Mouse (Mus musculus): ENCODE data around the gene Slx4. TPM values are rescaled to one million over a fixed set of nuclear protein-coding genes. Genes with fewer than 3 reads are reported as not detected.

Slx4 gene
- polyA plus RNA-seq, 1 experiment: 26.5 TPM

DNA sequence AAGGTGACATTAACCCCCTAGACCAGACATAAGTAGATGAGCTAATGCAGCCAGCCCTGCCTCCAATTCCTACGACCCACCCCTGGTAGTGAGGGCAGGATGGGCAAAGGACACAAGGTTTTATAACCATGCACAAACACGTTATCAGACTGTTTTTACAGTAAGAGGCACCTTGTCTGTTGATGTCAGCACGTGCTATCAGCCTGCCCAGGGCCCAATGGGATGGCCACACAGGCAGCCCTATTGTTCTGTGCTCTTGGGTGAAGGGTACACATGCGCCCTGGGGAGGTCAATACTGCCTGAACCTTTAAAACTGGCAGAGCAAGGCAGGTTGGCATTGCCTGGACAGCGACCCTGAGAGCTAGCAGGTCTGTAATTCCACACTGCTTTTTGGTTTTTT lies 33.2 kb upstream of the Slx4 start, which contains the start of gene Dnase1:
Gene Dnase1 (plus strand): TSS at position 136 of the 400 bp plus-strand sequence.
- H3K27ac ChIP-seq (ENCODE audit: insufficient read depth, low read length): no peak within 1 kb of the TSS
- no peak for TF ChIP-seq POLR2A (IDR thresholded peaks at IDR 0.05; ENCODE audit: low read depth, low read length)
- TF ChIP-seq CTCF (IDR thresholded peaks at IDR 0.05; ENCODE audit: extremely low read depth, insufficient read depth, insufficient read length, insufficient replicate concordance): no peak

DNA sequence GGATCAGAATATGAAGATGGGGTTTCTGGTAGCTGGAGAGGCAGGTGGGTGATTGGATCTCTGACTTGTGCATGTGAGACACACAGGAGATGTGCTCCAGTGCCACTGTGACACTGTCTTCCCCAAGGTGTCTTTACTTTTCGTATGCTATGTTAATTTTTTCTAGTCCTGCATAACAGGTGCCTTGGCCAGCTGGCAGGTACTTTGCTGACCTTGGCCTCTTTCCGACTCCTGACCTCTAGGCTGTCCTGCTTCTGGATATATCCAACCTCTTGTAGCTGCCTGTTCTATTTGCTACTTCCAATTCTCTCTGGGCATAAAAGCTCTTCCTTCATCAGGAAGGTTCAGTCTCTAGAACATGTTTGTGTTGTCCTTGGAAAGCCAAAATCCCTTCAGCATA lies 32.0 kb upstream of the Slx4 start:
- H3K36me3 ChIP-seq (ENCODE audit: control insufficient read depth, insufficient read depth, low read length): peaks cover 19% of the 10 kb centered on the region
- peaks cover 5% of the 10 kb centered on the region; the same call in 1 of the 2 replicates for H3K4me1 ChIP-seq (ENCODE audit: control insufficient read depth, insufficient read depth, insufficient read length)
- H3K27ac ChIP-seq (ENCODE audit: insufficient read depth, low read length): no peak overlapping the region
- 41% methylated on average over 2 of the region's 2 CpGs for WGBS
- DNase-seq (ENCODE audit: low read depth in 1 of 2, low spot score in 2 of 2): no peak
- TF ChIP-seq CTCF (IDR thresholded peaks at IDR 0.05; ENCODE audit: extremely low read depth, insufficient read depth, insufficient read length, insufficient replicate concordance) (no peak), POLR2A (IDR thresholded peaks at IDR 0.05; ENCODE audit: low read depth, low read length) (no peak)
- H3K27me3 ChIP-seq (ENCODE audit: control insufficient read depth, insufficient read depth, low read length): no peaks in the 10 kb centered on the region
- H3K4me3 ChIP-seq (ENCODE audit: extremely low read depth, insufficient read depth, insufficient read length): no peak overlapping the region

More for the DNA sequence above, 33.2 kb upstream of the Slx4 start, which contains the start of gene Dnase1:
- Histone ChIP-seq H3K4me3 (ENCODE audit: extremely low read depth, insufficient read depth, insufficient read length) (no peak within 1 kb of the TSS), H3K36me3 (ENCODE audit: control insufficient read depth, insufficient read depth, low read length) (peaks cover 19% of the 10 kb centered on the region), H3K27me3 (ENCODE audit: control insufficient read depth, insufficient read depth, low read length) (no peaks in the 10 kb centered on the region), H3K4me1 (ENCODE audit: control insufficient read depth, insufficient read depth, insufficient read length) (peaks cover 5% of the 10 kb centered on the region; the same call in 1 of the 2 replicates)
- no peak for DNase-seq (ENCODE audit: low read depth in 1 of 2, low spot score in 2 of 2)
- 87% methylated on average over 5 of the region's 5 CpGs for WGBS

DNA sequence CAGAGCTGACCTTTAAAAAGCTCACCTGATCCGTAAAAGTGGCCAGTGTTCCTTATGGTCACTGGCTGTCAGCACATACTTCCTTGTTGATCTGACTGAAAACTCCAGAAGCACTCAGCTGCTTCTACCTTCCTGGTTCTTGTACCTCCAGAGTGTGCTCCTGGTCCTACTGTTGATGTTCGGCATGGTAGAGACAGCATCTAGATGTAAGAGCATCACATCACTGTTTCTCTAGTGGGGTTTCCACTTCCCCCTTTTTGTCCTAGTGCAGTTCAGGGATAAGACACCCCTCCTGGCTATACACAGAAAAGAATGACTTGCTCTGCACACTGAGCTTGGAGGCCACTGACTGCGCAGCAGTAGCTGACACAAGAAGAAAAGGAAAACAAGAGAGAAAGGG lies 30.9 kb upstream of the Slx4 start:
- H3K27me3 ChIP-seq (ENCODE audit: control insufficient read depth, insufficient read depth, low read length): no peaks in the 10 kb centered on the region
- 84% methylated on average over 3 of the region's 3 CpGs for whole genome bisulfite sequencing
- peaks cover 7% of the 10 kb centered on the region; the same call in 1 of the 2 replicates for H3K4me1 ChIP-seq (ENCODE audit: control insufficient read depth, insufficient read depth, insufficient read length)
- peaks cover 12% of the 10 kb centered on the region for H3K36me3 ChIP-seq (ENCODE audit: control insufficient read depth, insufficient read depth, low read length)
- DNase-seq (ENCODE audit: low read depth in 1 of 2, low spot score in 2 of 2): no peak
- H3K27ac ChIP-seq (ENCODE audit: insufficient read depth, low read length): no peak overlapping the region
- no peak overlapping the region for H3K4me3 ChIP-seq (ENCODE audit: extremely low read depth, insufficient read depth, insufficient read length)
- TF ChIP-seq CTCF (IDR thresholded peaks at IDR 0.05; ENCODE audit: extremely low read depth, insufficient read depth, insufficient read length, insufficient replicate concordance) (no peak), POLR2A (IDR thresholded peaks at IDR 0.05; ENCODE audit: low read depth, low read length) (no peak)

DNA sequence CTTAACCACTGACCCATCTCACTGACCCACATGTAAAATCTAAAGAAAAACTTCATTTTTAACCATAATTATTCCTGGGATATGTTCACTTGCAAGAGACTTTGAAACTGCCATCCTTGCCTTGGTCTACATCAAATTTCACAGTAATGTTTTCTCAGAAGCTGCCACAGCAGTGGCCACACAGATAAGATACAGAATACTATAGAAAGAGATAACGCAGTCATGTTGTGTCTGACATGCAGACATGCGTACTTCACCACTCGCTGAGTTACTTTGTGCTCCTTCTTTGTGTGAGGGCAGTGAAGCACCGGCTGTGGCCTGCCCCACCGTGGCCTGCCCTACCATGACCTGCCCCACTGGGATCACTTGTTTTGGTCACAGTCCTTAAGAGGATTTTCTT lies 30.4 kb upstream of the Slx4 start:
- no peak overlapping the region for H3K4me3 ChIP-seq (ENCODE audit: extremely low read depth, insufficient read depth, insufficient read length)

DNA sequence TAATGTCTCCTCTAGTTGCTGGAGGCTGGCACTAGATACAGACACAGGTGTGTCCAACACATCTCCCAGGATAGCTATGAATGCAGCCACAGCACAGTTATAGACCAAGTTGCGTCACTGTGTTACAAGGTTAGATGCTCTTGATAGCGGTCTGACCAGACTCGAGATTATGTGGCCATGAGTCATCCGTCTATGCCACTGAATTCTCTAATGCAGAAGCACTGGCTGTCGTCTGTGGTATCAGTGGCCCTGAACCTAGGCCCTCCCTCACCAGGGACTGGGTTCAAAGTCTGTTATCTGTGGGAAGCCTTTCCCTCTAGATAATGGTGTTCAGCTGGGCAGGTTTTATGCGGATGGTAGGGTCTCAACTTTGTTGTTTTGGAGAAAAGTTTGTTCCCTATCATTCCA lies 28.8 kb upstream of the Slx4 start:
- H3K36me3 ChIP-seq (ENCODE audit: control insufficient read depth, insufficient read depth, low read length): no peaks in the 10 kb centered on the region; the same call in 1 of the 2 replicates
- WGBS: 75% methylated on average over 6 of the region's 6 CpGs
- TF ChIP-seq CTCF (IDR thresholded peaks at IDR 0.05; ENCODE audit: extremely low read depth, insufficient read depth, insufficient read length, insufficient replicate concordance) (no peak), POLR2A (IDR thresholded peaks at IDR 0.05; ENCODE audit: low read depth, low read length) (no peak)
- DNase-seq (ENCODE audit: low read depth in 1 of 2, low spot score in 2 of 2): no peak
- no peak overlapping the region for H3K27ac ChIP-seq (ENCODE audit: insufficient read depth, low read length)
- H3K27me3 ChIP-seq (ENCODE audit: control insufficient read depth, insufficient read depth, low read length): no peaks in the 10 kb centered on the region
- H3K4me1 ChIP-seq (ENCODE audit: control insufficient read depth, insufficient read depth, insufficient read length): peaks cover 11% of the 10 kb centered on the region; the same call in 1 of the 2 replicates
- H3K4me3 ChIP-seq (ENCODE audit: extremely low read depth, insufficient read depth, insufficient read length): no peak overlapping the region

More for the DNA sequence above, 30.4 kb upstream of the Slx4 start:
- TF ChIP-seq POLR2A (IDR thresholded peaks at IDR 0.05; ENCODE audit: low read depth, low read length) (no peak), CTCF (IDR thresholded peaks at IDR 0.05; ENCODE audit: extremely low read depth, insufficient read depth, insufficient read length, insufficient replicate concordance) (no peak)
- no peak overlapping the region for H3K27ac ChIP-seq (ENCODE audit: insufficient read depth, low read length)
- no peaks in the 10 kb centered on the region for H3K27me3 ChIP-seq (ENCODE audit: control insufficient read depth, insufficient read depth, low read length)
- 65% methylated on average over 5 of the region's 5 CpGs for WGBS
- peaks cover 8% of the 10 kb centered on the region for H3K36me3 ChIP-seq (ENCODE audit: control insufficient read depth, insufficient read depth, low read length)
- peaks cover 11% of the 10 kb centered on the region; the same call in 1 of the 2 replicates for H3K4me1 ChIP-seq (ENCODE audit: control insufficient read depth, insufficient read depth, insufficient read length)
- DNase-seq (ENCODE audit: low read depth in 1 of 2, low spot score in 2 of 2): no peak

DNA sequence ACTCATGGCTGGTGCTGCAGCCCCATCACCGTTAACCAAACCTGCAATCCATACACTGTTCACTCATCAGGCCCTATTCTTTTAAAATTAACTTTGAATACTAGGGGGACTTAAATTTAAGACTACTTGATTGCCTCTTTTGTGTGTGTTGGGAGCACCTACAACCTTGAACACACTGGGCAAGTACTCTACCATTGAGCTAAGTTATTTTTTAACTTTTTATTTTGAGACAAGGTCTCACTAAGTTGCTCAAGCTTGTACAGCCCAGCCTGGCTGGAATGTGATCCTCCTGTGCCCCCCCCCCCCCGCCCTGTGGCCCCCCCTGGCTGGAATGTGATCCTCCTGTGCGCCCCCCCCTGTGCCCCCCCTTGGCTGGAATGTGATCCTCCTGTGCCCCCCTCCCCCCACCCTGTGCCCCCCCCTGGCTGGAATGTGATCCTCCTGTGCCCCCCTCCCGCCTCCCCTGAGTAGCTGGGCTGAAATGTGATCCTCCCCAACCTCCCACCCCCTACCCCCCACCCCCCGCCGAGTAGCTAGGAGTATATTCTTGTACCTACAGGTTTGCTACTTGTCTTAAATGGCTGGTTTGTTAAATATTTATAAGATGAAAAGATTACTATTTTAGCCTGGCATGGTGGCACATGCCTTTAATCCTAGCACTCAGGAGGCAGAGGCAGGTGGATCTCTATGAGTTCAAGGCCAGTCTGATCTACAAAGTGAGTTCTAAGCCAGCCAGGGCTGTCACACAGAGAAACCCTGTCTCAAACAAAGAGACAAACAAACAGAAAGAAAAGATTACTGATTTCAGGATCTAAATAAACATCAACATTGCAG lies 28.1 kb upstream of the Slx4 start:
- H3K4me3 ChIP-seq (ENCODE audit: extremely low read depth, insufficient read depth, insufficient read length): no peak overlapping the region
- H3K27ac ChIP-seq (ENCODE audit: insufficient read depth, low read length): no peak overlapping the region
- DNase-seq (ENCODE audit: low read depth in 1 of 2, low spot score in 2 of 2): no peak
- H3K36me3 ChIP-seq (ENCODE audit: control insufficient read depth, insufficient read depth, low read length): no peaks in the 10 kb centered on the region
- peaks cover 11% of the 10 kb centered on the region; the same call in 1 of the 2 replicates for H3K4me1 ChIP-seq (ENCODE audit: control insufficient read depth, insufficient read depth, insufficient read length)
- H3K27me3 ChIP-seq (ENCODE audit: control insufficient read depth, insufficient read depth, low read length): no peaks in the 10 kb centered on the region
- TF ChIP-seq POLR2A (IDR thresholded peaks at IDR 0.05; ENCODE audit: low read depth, low read length) (no peak), CTCF (IDR thresholded peaks at IDR 0.05; ENCODE audit: extremely low read depth, insufficient read depth, insufficient read length, insufficient replicate concordance) (no peak)
- WGBS: 83% methylated on average over 5 of the region's 6 CpGs

DNA sequence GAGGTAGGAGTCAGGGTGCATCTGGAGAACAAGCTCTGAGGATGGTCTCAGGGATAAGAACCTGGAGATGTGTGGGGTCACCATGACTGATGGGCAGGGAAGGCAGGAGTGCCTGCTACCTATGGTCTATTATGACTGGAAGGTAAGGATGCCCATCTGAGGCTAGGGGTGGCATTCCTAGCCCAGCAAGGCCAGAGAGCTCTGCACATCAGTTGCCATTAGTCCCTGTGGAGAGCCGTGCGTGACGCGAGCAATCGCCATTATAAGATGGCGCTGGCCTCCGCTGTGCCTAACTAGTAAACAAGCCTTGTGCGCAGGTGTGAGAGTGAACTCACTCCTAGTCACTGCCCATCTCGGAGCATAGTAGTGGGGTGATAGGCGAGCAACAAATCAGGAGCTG lies 26.9 kb upstream of the Slx4 start:
- Histone ChIP-seq H3K27ac (ENCODE audit: insufficient read depth, low read length) (no peak overlapping the region), H3K36me3 (ENCODE audit: control insufficient read depth, insufficient read depth, low read length) (no peaks in the 10 kb centered on the region), H3K4me3 (ENCODE audit: extremely low read depth, insufficient read depth, insufficient read length) (no peak overlapping the region), H3K4me1 (ENCODE audit: control insufficient read depth, insufficient read depth, insufficient read length) (peaks cover 8% of the 10 kb centered on the region; the same call in 1 of the 2 replicates), H3K27me3 (ENCODE audit: control insufficient read depth, insufficient read depth, low read length) (no peaks in the 10 kb centered on the region)
- TF ChIP-seq POLR2A (IDR thresholded peaks at IDR 0.05; ENCODE audit: low read depth, low read length) (no peak), CTCF (IDR thresholded peaks at IDR 0.05; ENCODE audit: extremely low read depth, insufficient read depth, insufficient read length, insufficient replicate concordance) (no peak)
- DNase-seq (ENCODE audit: low read depth in 1 of 2, low spot score in 2 of 2): no peak
- 93% methylated on average over 10 of the region's 10 CpGs for WGBS

Measured in spleen, adult 2 months (tissue).